Comparison of ENCODE assay signal across 9 mouse cellular contexts in genomic region chr7:44606171-44606901, GRCm38 (mm10). TPM values are rescaled to one million over a fixed set of nuclear protein-coding genes. Genes with fewer than 3 reads are reported as not detected.
DNase-seq lines count a peak whose midpoint lies in the region; ATAC-seq and TF ChIP-seq lines count a peak whose summit lies in the region.
"Had no signal": no experiment of that assay in that cellular context is flagged by ENCODE, and none has a peak within 500 bp of the region (broad histone marks: within the 10 kb centered on the region; RNA-seq: fewer than 3 reads in every experiment).

No protein-coding gene starts in this region.

- H3K4me2 ChIP-seq in intestine, embryonic 16.5 days (ENCODE audit: low read depth, low read length), result no peak overlapping the region
- H3K4me2 ChIP-seq in midbrain, embryonic 15.5 days, result peak overlapping the region; percentile 24

- WGBS in intestine, embryonic 16.5 days, result 10% methylated on average over 29 of the region's 29 CpGs
- WGBS in midbrain, embryonic 15.5 days, result 12% methylated on average over 29 of the region's 29 CpGs
- WGBS in heart, adult 2 months, result 27% methylated on average over 29 of the region's 29 CpGs

- H3K4me1 ChIP-seq in intestine, embryonic 16.5 days (ENCODE audit: control insufficient read depth, insufficient read depth, low read length), result peaks cover 9% of the 10 kb centered on the region; the same call in 1 of the 2 replicates
- peaks cover 23% of the 10 kb centered on the region for H3K4me1 ChIP-seq in midbrain, embryonic 15.5 days
- H3K4me1 ChIP-seq in heart, adult 2 months (ENCODE audit: control insufficient read depth, insufficient read depth, low read length), result no peaks in the 10 kb centered on the region

- no peaks in the 10 kb centered on the region for H3K9me3 ChIP-seq in intestine, embryonic 16.5 days (ENCODE audit: control insufficient read depth, low read length)
- no peaks in the 10 kb centered on the region for H3K9me3 ChIP-seq in midbrain, embryonic 15.5 days

- no peak for TF ChIP-seq POLR2A in heart, adult 2 months (IDR thresholded peaks at IDR 0.05; ENCODE audit: insufficient read depth, low read depth, low read length)

- TF ChIP-seq EP300 in heart, adult 2 months (IDR thresholded peaks at IDR 0.05; ENCODE audit: insufficient read depth, low read depth, low read length), result no peak

- TF ChIP-seq CTCF in heart, adult 2 months (IDR thresholded peaks at IDR 0.05), result no peak

- H3K79me2 ChIP-seq in heart, adult 2 months (replicated peaks; ENCODE audit: control insufficient read depth, insufficient read depth, low read length), result no peaks in the 10 kb centered on the region

- H3K4me3 ChIP-seq in intestine, embryonic 16.5 days (ENCODE audit: low read length), result no peak overlapping the region
- H3K4me3 ChIP-seq in midbrain, embryonic 15.5 days, result peak overlapping the region; percentile 13
- no peak overlapping the region for H3K4me3 ChIP-seq in heart, adult 2 months

- H3K36me3 ChIP-seq in intestine, embryonic 16.5 days (ENCODE audit: control insufficient read depth, insufficient read depth, low read length), result 0 out of 2 replicates have a peak, but pooled peaks cover 2% of the 10 kb centered on the region
- no peaks in the 10 kb centered on the region for H3K36me3 ChIP-seq in midbrain, embryonic 15.5 days (replicated peaks)
- no peaks in the 10 kb centered on the region for H3K36me3 ChIP-seq in heart, adult 2 months (ENCODE audit: control insufficient read depth, insufficient read depth, low read length)

- ATAC-seq in intestine, embryonic 16.5 days, result peak; percentile 90
- ATAC-seq in midbrain, embryonic 15.5 days (replicated peaks), result no peak

- intact Hi-C loops in heart, adult 2 months (cut with DNase I), result no loop called here

- H3K27ac ChIP-seq in intestine, embryonic 16.5 days (ENCODE audit: low read length), result no peak overlapping the region
- H3K27ac ChIP-seq in midbrain, embryonic 15.5 days, result no peak overlapping the region
- H3K27ac ChIP-seq in heart, adult 2 months, result no peak overlapping the region

- DNase-seq in layer of hippocampus, adult 9-11 months, result peak; percentile 49
- no peak for DNase-seq in layer of hippocampus, adult 9-10 months (ENCODE audit: low spot score)
- DNase-seq in cerebellum, adult 8-10 months, result peak; percentile 59
- no peak for DNase-seq in heart, adult 2 months
- DNase-seq in heart, postnatal 4 days, result no peak
- DNase-seq in thymus, postnatal 36 days, result no peak
- DNase-seq: left cerebral cortex, postnatal 4 days had no signal

- peaks cover 40% of the 10 kb centered on the region for H3K27me3 ChIP-seq in intestine, embryonic 16.5 days (replicated peaks; ENCODE audit: control insufficient read depth, insufficient read depth, low read length)
- H3K27me3 ChIP-seq in midbrain, embryonic 15.5 days (replicated peaks), result peaks cover 25% of the 10 kb centered on the region
- H3K27me3 ChIP-seq in heart, adult 2 months (ENCODE audit: control insufficient read depth, insufficient read depth, low read length), result peaks cover 4% of the 10 kb centered on the region

- H3K9ac ChIP-seq in intestine, embryonic 16.5 days (ENCODE audit: low read depth, low read length), result peak overlapping the region; percentile 6; the same call in 1 of the 2 replicates
- H3K9ac ChIP-seq in midbrain, embryonic 15.5 days, result 0 out of 2 replicates have a peak overlapping the region, but pooled peaks have one; percentile 9
- H3K9ac ChIP-seq in heart, adult 2 months (ENCODE audit: low read depth, low read length), result no peak overlapping the region

RNA-seq across cellular contexts. Expression of gene Kcnc3, which starts 15.9 kb away (rescaled TPM):
- 0.20 and 0.22 TPM in 2 replicates for polyA plus RNA-seq in intestine, embryonic 16.5 days (2015; fragmentation: Nextera tagmentation; extraction: Ambion mirVana)
- 5.8 and 8.0 TPM in 2 replicates for polyA plus RNA-seq in midbrain, embryonic 15.5 days (2015; fragmentation: Nextera tagmentation; extraction: Ambion mirVana)
- 1 to 10 TPM; 2.2 to 2.9 TPM for total RNA-seq in heart, adult 2 months (2021)
- 1.3 and 3.0 TPM in 2 replicates for polyA plus RNA-seq in heart, adult 2 months (2012; rRNA removed)
- total RNA-seq in heart, postnatal 4 days (2021), result under 1 TPM; 0.38 to 0.43 TPM

RNA-seq across cellular contexts. Expression of gene Napsa, which starts 34.2 kb away (rescaled TPM):
- polyA plus RNA-seq in intestine, embryonic 16.5 days (2015; fragmentation: Nextera tagmentation; extraction: Ambion mirVana), result 3.4 and 3.9 TPM in 2 replicates
- polyA plus RNA-seq in midbrain, embryonic 15.5 days (2015; fragmentation: Nextera tagmentation; extraction: Ambion mirVana), result 1.1 and 1.4 TPM in 2 replicates
- 1 to 10 TPM in 1 of 2 experiments, under 1 TPM in 1; 0.76 to 1.3 TPM for total RNA-seq in heart, adult 2 months (2021)
- 1.8 and 4.7 TPM in 2 replicates for polyA plus RNA-seq in heart, adult 2 months (2012; rRNA removed)
- total RNA-seq in heart, postnatal 4 days (2021), result under 1 TPM; 0.50 to 0.59 TPM

RNA-seq across cellular contexts. Expression of gene Nr1h2, which starts 52.6 kb away (rescaled TPM):
- 79.3 and 83.3 TPM in 2 replicates for polyA plus RNA-seq in intestine, embryonic 16.5 days (2015; fragmentation: Nextera tagmentation; extraction: Ambion mirVana)
- 61.1 and 66.6 TPM in 2 replicates for polyA plus RNA-seq in midbrain, embryonic 15.5 days (2015; fragmentation: Nextera tagmentation; extraction: Ambion mirVana)
- total RNA-seq in heart, adult 2 months (2021), result 10 to 100 TPM; 49.7 to 53.7 TPM
- polyA plus RNA-seq in heart, adult 2 months (2012; rRNA removed), result 65.7 and 84.8 TPM in 2 replicates
- 10 to 100 TPM; 45.5 to 47.2 TPM for total RNA-seq in heart, postnatal 4 days (2021)

RNA-seq across cellular contexts. Expression of gene Pold1, which starts 57.7 kb away (rescaled TPM):
- 68.5 and 76.4 TPM in 2 replicates for polyA plus RNA-seq in intestine, embryonic 16.5 days (2015; fragmentation: Nextera tagmentation; extraction: Ambion mirVana)
- polyA plus RNA-seq in midbrain, embryonic 15.5 days (2015; fragmentation: Nextera tagmentation; extraction: Ambion mirVana), result 23.8 and 25.3 TPM in 2 replicates
- 10 to 100 TPM; 10.8 to 11.7 TPM for total RNA-seq in heart, adult 2 months (2021)
- polyA plus RNA-seq in heart, adult 2 months (2012; rRNA removed), result 12.9 and 15.5 TPM in 2 replicates
- total RNA-seq in heart, postnatal 4 days (2021), result 10 to 100 TPM; 42.4 to 46.5 TPM

Comparison
In these comparisons a context has a peak if more than half of its experiments do, and no peak if none do; other contexts are left out.
1. DNase-seq: peak in layer of hippocampus, adult 9-11 months (single experiment) and cerebellum, adult 8-10 months (single experiment); none in layer of hippocampus, adult 9-10 months (single experiment), heart, adult 2 months (0 of 2), heart, postnatal 4 days (single experiment) and thymus, postnatal 36 days (0 of 2).